Mouse (Mus musculus) lung, embryonic 16.5 days (tissue): ENCODE measurements at regions not wholly inside any gene's neighbourhood (a gene's known extent, or its start where the extent isn't known, plus 50 kb on each side); places are given as distances from the start of the nearest gene placed in this dataset.

Experiments used
- ATAC-seq: fragments of 200-750 bp; cut with Nextera tagmentation; 2 replicates; pipeline ENCODE4 v1.8.0; 2017; ENCODE audit warnings: low read depth, mild to moderate bottlenecking, moderate library complexity
- H3K27ac ChIP-seq: fragments of 300-500 bp; sonication (generic); 2 replicates; pipeline ENCODE4 v1.5.1; 2014; ENCODE audit warnings: mild to moderate bottlenecking, control low read depth, low read length
- H3K27me3 ChIP-seq: fragments of 300-500 bp; sonication (generic); 2 replicates; pipeline ENCODE4 v1.6.1; 2014; ENCODE audit warnings: low read depth, low read length, mixed read lengths; ENCODE audit not compliant: control insufficient read depth, insufficient read depth
- H3K36me3 ChIP-seq: fragments of 300-500 bp; sonication (generic); 2 replicates; pipeline ENCODE4 v1.6.1; 2014; ENCODE audit warnings: low read length; ENCODE audit not compliant: control insufficient read depth, insufficient read depth
- H3K4me1 ChIP-seq: fragments of 300-500 bp; sonication (generic); replicated peaks from 2 replicates; pipeline ENCODE4 v1.6.1; 2014; ENCODE audit warnings: low read length, mixed read lengths; ENCODE audit not compliant: control insufficient read depth, insufficient read depth
- H3K4me2 ChIP-seq: fragments of 300-500 bp; sonication (generic); 2 replicates; pipeline ENCODE4 v1.6.1; 2014; ENCODE audit warnings: low read depth, low read length, control low read depth
- H3K4me3 ChIP-seq: fragments of 300-500 bp; sonication (generic); 2 replicates; pipeline ENCODE4 v1.5.1; 2014; ENCODE audit warnings: mild to moderate bottlenecking, low read length, control low read depth
- H3K9ac ChIP-seq: fragments of 300-500 bp; sonication (generic); 2 replicates; pipeline ENCODE4 v1.6.1; 2014; ENCODE audit warnings: low read length, control low read depth
- H3K9me3 ChIP-seq: fragments of 300-500 bp; sonication (generic); 2 replicates; pipeline ENCODE4 v1.6.1; 2016; ENCODE audit warnings: low read length; ENCODE audit not compliant: control insufficient read depth
- WGBS: fragments of 180-500 bp; shearing (Covaris S2); extraction: QIAGEN DNeasy Blood & Tissue Kit; methylation state at CpG from one replicate; pipeline ENCODE4 v1.1.7; 2014; 5-methylcytosine and 5-hydroxymethylcytosine counted together

GRCm38 (mm10) chr1:184424035-184424434 is 308.4 kb downstream of the Hlx start:
- H3K4me1 ChIP-seq, result 0 out of 2 replicates have a peak, but pooled peaks cover 2% of the 10 kb centered on the region
- no peak overlapping the region for H3K4me3 ChIP-seq
- no peaks in the 10 kb centered on the region for H3K9me3 ChIP-seq
- H3K27ac ChIP-seq, result no peak overlapping the region
- no peaks in the 10 kb centered on the region for H3K27me3 ChIP-seq
- no peak overlapping the region for H3K4me2 ChIP-seq
- H3K9ac ChIP-seq, result no peak overlapping the region
- no peaks in the 10 kb centered on the region for H3K36me3 ChIP-seq
- 79% methylated on average over 2 of the region's 2 CpGs for WGBS
- ATAC-seq, result no peak

- 84% methylated on average over 12 of the region's 12 CpGs for WGBS
- H3K9ac ChIP-seq, result no peak overlapping the region
- H3K4me3 ChIP-seq, result no peak overlapping the region
- H3K4me1 ChIP-seq, result no peaks in the 10 kb centered on the region
- no peak overlapping the region for H3K4me2 ChIP-seq
- H3K27ac ChIP-seq, result no peak overlapping the region
- no peaks in the 10 kb centered on the region for H3K27me3 ChIP-seq
- H3K36me3 ChIP-seq, result no peaks in the 10 kb centered on the region
- H3K9me3 ChIP-seq, result no peaks in the 10 kb centered on the region
- no peak for ATAC-seq
Measured at GRCm38 (mm10) chr1:184412596-184412995, 319.8 kb downstream of the Hlx start.

GRCm38 (mm10) chr1:184411066-184411465 is 321.4 kb downstream of the Hlx start:
- Histone ChIP-seq H3K36me3 (no peaks in the 10 kb centered on the region), H3K27ac (no peak overlapping the region), H3K27me3 (no peaks in the 10 kb centered on the region), H3K4me3 (no peak overlapping the region), H3K9ac (no peak overlapping the region), H3K4me1 (no peaks in the 10 kb centered on the region), H3K9me3 (no peaks in the 10 kb centered on the region), H3K4me2 (no peak overlapping the region)
- ATAC-seq, result no peak
- WGBS, result 53% methylated on average over 3 of the region's 3 CpGs

- Histone ChIP-seq H3K4me3 (no peak overlapping the region), H3K9me3 (no peaks in the 10 kb centered on the region), H3K27ac (no peak overlapping the region), H3K36me3 (no peaks in the 10 kb centered on the region), H3K9ac (no peak overlapping the region), H3K4me1 (no peaks in the 10 kb centered on the region), H3K27me3 (no peaks in the 10 kb centered on the region), H3K4me2 (no peak overlapping the region)
- ATAC-seq, result no peak
- whole genome bisulfite sequencing, result 46% methylated on average over 7 of the region's 7 CpGs
Measured at GRCm38 (mm10) chr1:184409986-184410385, 322.4 kb downstream of the Hlx start.

GRCm38 (mm10) chr1:184402985-184403384 is 329.4 kb downstream of the Hlx start:
- peak; percentile 71; the same call in 1 of the 2 replicates for ATAC-seq
- Histone ChIP-seq H3K27ac (no peak overlapping the region), H3K27me3 (no peaks in the 10 kb centered on the region), H3K4me3 (no peak overlapping the region), H3K9me3 (no peaks in the 10 kb centered on the region), H3K9ac (no peak overlapping the region), H3K36me3 (no peaks in the 10 kb centered on the region), H3K4me2 (no peak overlapping the region), H3K4me1 (no peaks in the 10 kb centered on the region)
- WGBS, result 62% methylated on average over 6 of the region's 6 CpGs

- no peaks in the 10 kb centered on the region for H3K4me1 ChIP-seq
- H3K9ac ChIP-seq, result no peak overlapping the region
- H3K4me3 ChIP-seq, result no peak overlapping the region
- 58% methylated on average over 15 of the region's 15 CpGs for WGBS
- no peak for ATAC-seq
- H3K27ac ChIP-seq, result no peak overlapping the region
- H3K36me3 ChIP-seq, result no peaks in the 10 kb centered on the region
- H3K9me3 ChIP-seq, result no peaks in the 10 kb centered on the region; the same call in 1 of the 2 replicates
- no peaks in the 10 kb centered on the region; the same call in 1 of the 2 replicates for H3K27me3 ChIP-seq
- peak overlapping the region; percentile 24; the same call in 1 of the 2 replicates for H3K4me2 ChIP-seq
Measured at GRCm38 (mm10) chr1:184395215-184395614, 337.2 kb downstream of the Hlx start.

- no peaks in the 10 kb centered on the region; the same call in 1 of the 2 replicates for H3K9me3 ChIP-seq
- ATAC-seq, result no peak
- H3K36me3 ChIP-seq, result no peaks in the 10 kb centered on the region
- no peak overlapping the region for H3K9ac ChIP-seq
- H3K27me3 ChIP-seq, result no peaks in the 10 kb centered on the region; the same call in 1 of the 2 replicates
- H3K4me3 ChIP-seq, result no peak overlapping the region
- H3K27ac ChIP-seq, result no peak overlapping the region
- peak overlapping the region; percentile 24; the same call in 1 of the 2 replicates for H3K4me2 ChIP-seq
- no peaks in the 10 kb centered on the region for H3K4me1 ChIP-seq
- 62% methylated on average over 12 of the region's 12 CpGs for WGBS
Measured at GRCm38 (mm10) chr1:184394559-184395194, 337.7 kb downstream of the Hlx start.

- no peaks in the 10 kb centered on the region for H3K9me3 ChIP-seq
- H3K27ac ChIP-seq, result no peak overlapping the region
- no peak overlapping the region for H3K4me3 ChIP-seq
- no peaks in the 10 kb centered on the region for H3K27me3 ChIP-seq
- H3K9ac ChIP-seq, result no peak overlapping the region
- 74% methylated on average over 7 of the region's 7 CpGs for WGBS
- ATAC-seq, result no peak
- H3K4me2 ChIP-seq, result no peak overlapping the region
- H3K4me1 ChIP-seq, result no peaks in the 10 kb centered on the region
- no peaks in the 10 kb centered on the region for H3K36me3 ChIP-seq
Measured at GRCm38 (mm10) chr1:184384088-184384823, 348.2 kb downstream of the Hlx start.

GRCm38 (mm10) chr1:184378665-184379064 is 344.6 kb upstream of the 1700056E22Rik start:
- WGBS, result 58% methylated on average over 1 of the region's 1 CpGs
- no peaks in the 10 kb centered on the region for H3K4me1 ChIP-seq
- no peaks in the 10 kb centered on the region for H3K27me3 ChIP-seq
- no peak overlapping the region for H3K4me2 ChIP-seq
- ATAC-seq, result no peak
- no peak overlapping the region for H3K9ac ChIP-seq
- no peak overlapping the region for H3K27ac ChIP-seq
- no peaks in the 10 kb centered on the region for H3K9me3 ChIP-seq
- no peaks in the 10 kb centered on the region for H3K36me3 ChIP-seq
- H3K4me3 ChIP-seq, result no peak overlapping the region
